Mouse (Mus musculus) gastrocnemius, postnatal 10 days (tissue): ENCODE data around the gene Commd1. TPM values are rescaled to one million over a fixed set of nuclear protein-coding genes. Genes with fewer than 3 reads are reported as not detected.

Source experiments
- DNase-seq: peaks from one replicate; pipeline ENCODE4 v3.0.0; 2021; ENCODE audit warnings: mixed read lengths
- long read RNA-seq, 2 experiments: library from polyadenylated mRNA; stranded (forward); transcript quantifications; one replicate each; pipeline ENCODE4 v2.0.0; 2021
- total RNA-seq, 2 experiments: library from RNA; stranded (reverse); gene quantifications; 2 replicates each; pipeline ENCODE4 v1.2.3; 2021

The Commd1 gene
- total RNA-seq: 100 to 1,000 TPM; 140 to 151 TPM
- long read RNA-seq, experiment 1, full-length matches to known transcripts: 82 of 84 reads
- long read RNA-seq, experiment 1, partial matches to known transcripts: 0 of 84 reads
- long read RNA-seq, experiment 1, other reads (novel, unspliced or antisense): 2 of 84 reads
- long read RNA-seq, experiment 2, full-length matches to known transcripts: 103 of 105 reads
- long read RNA-seq, experiment 2, partial matches to known transcripts: 0 of 105 reads
- long read RNA-seq, experiment 2, other reads (novel, unspliced or antisense): 2 of 105 reads

- DNase-seq: peak; percentile 100
These were observed at the start of gene Commd1, which contains the start of gene Gm28048 for GRCm38 (mm10) chr11:22981984-22982757. Commd1 (minus strand) TSS chr11:22982382. Gm28048 (minus strand) TSS chr11:22982090.

- no peak for DNase-seq
These were observed 47.2 kb upstream of the Commd1 start for GRCm38 (mm10) chr11:23029399-23029798.

GRCm38 (mm10) chr11:23028957-23029356 is 46.8 kb upstream of the Commd1 start:
- no peak for DNase-seq

- no peak for DNase-seq
These were observed 42.0 kb upstream of the Commd1 start for GRCm38 (mm10) chr11:23024169-23024568.

- DNase-seq: no peak
These were observed 41.0 kb upstream of the Commd1 start for GRCm38 (mm10) chr11:23023155-23023554.

- DNase-seq: no peak
These were observed 38.7 kb upstream of the Commd1 start for GRCm38 (mm10) chr11:23020841-23021240.

- no peak for DNase-seq
These were observed 38.1 kb upstream of the Commd1 start for GRCm38 (mm10) chr11:23020116-23020770.

GRCm38 (mm10) chr11:23017943-23018342 is 35.8 kb upstream of the Commd1 start:
- DNase-seq: no peak

GRCm38 (mm10) chr11:23014996-23015395 is 32.8 kb upstream of the Commd1 start:
- no peak for DNase-seq

- no peak for DNase-seq
These were observed 31.6 kb upstream of the Commd1 start for GRCm38 (mm10) chr11:23013580-23014294.

GRCm38 (mm10) chr11:23013096-23013495 is 30.9 kb upstream of the Commd1 start:
- no peak for DNase-seq

- DNase-seq: no peak
These were observed 26.6 kb upstream of the Commd1 start for GRCm38 (mm10) chr11:23008824-23009200.

- DNase-seq: peak; percentile 76
These were observed 26.1 kb upstream of the Commd1 start for GRCm38 (mm10) chr11:23008181-23008823.

- DNase-seq: peak; percentile 51
These were observed 25.4 kb upstream of the Commd1 start, which contains the start of gene Fam161a for GRCm38 (mm10) chr11:23007481-23008180. Fam161a (plus strand) TSS chr11:23007531.

- no peak for DNase-seq
These were observed 24.9 kb upstream of the Commd1 start for GRCm38 (mm10) chr11:23007166-23007480.

- no peak for DNase-seq
These were observed 23.1 kb upstream of the Commd1 start for GRCm38 (mm10) chr11:23005276-23005675.

GRCm38 (mm10) chr11:22998308-22998707 is 16.1 kb upstream of the Commd1 start:
- no peak for DNase-seq

- DNase-seq: no peak
These were observed 13.3 kb upstream of the Commd1 start for GRCm38 (mm10) chr11:22995461-22995860.

- DNase-seq: no peak
These were observed 12.1 kb upstream of the Commd1 start for GRCm38 (mm10) chr11:22994271-22994670.

- no peak for DNase-seq
These were observed 9.1 kb upstream of the Commd1 start for GRCm38 (mm10) chr11:22991218-22991835.
